Mouse (Mus musculus): ENCODE data around the gene Fxyd6.

The Fxyd6 gene

DNA sequence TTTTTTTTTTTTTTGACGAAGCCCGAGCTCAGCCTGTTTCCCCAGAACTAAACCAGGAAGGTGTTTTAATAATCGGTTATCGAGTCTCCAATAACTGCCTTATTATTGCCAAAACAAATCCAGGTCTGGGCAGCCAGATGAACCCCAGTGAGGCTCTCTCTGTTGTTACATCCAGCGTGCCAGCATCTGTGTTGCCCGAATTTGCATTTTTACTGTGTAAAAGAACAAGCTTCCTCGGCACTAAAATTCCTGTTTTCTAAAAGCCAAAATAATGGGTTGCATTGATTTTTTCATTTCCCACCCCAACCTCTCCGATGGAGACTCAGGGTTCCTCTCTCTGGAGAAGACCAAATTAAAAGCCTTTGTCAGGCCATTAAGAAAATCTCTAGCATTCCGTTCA is 63.1 kb downstream of the Fxyd6 start:
- H3K27me3 ChIP-seq (ENCODE audit: control insufficient read depth, insufficient read depth, low read length, poor library complexity, severe bottlenecking), result no peaks in the 10 kb centered on the region
- no peak for DNase-seq (ENCODE audit: low read depth, low spot score)
- H3K36me3 ChIP-seq (ENCODE audit: control insufficient read depth, insufficient read depth, low read length, poor library complexity, severe bottlenecking), result no peaks in the 10 kb centered on the region

GRCm38 (mm10) chr9:45434171-45434570 is 64.2 kb downstream of the Fxyd6 start:
- Histone ChIP-seq H3K36me3 (ENCODE audit: control insufficient read depth, insufficient read depth, low read length, poor library complexity, severe bottlenecking) (no peaks in the 10 kb centered on the region), H3K27me3 (ENCODE audit: control insufficient read depth, insufficient read depth, low read length, poor library complexity, severe bottlenecking) (no peaks in the 10 kb centered on the region)
- no peak for DNase-seq (ENCODE audit: low read depth, low spot score)

DNA sequence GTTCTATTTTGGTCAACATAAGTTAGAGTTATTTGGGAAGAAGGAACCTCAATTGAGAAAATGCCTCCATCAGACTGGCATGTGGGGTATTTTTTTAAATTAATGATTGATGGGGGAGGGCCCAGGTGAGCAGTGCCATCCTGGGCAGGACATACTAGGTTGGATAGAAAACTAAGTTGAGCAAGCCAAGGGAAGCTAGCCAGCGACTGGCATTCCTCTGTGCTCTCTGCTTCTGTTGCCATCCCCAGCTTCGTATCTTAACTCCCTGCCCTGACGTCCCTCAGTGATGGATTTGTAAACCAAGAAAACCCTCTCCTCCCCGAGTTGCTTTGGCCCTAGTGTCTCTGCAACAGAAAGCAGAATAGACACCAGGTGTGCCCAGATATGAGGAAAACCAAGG is 69.0 kb downstream of the Fxyd6 start:
- Histone ChIP-seq H3K36me3 (ENCODE audit: control insufficient read depth, insufficient read depth, low read length, poor library complexity, severe bottlenecking) (no peaks in the 10 kb centered on the region), H3K27me3 (ENCODE audit: control insufficient read depth, insufficient read depth, low read length, poor library complexity, severe bottlenecking) (no peaks in the 10 kb centered on the region)
- DNase-seq (ENCODE audit: low read depth, low spot score), result no peak

GRCm38 (mm10) chr9:45440083-45440784 is 70.2 kb downstream of the Fxyd6 start:
- Histone ChIP-seq H3K27me3 (ENCODE audit: control insufficient read depth, insufficient read depth, low read length, poor library complexity, severe bottlenecking) (no peaks in the 10 kb centered on the region), H3K36me3 (ENCODE audit: control insufficient read depth, insufficient read depth, low read length, poor library complexity, severe bottlenecking) (no peaks in the 10 kb centered on the region)
- DNase-seq (ENCODE audit: low read depth, low spot score), result no peak

- Histone ChIP-seq H3K27me3 (ENCODE audit: control insufficient read depth, insufficient read depth, low read length, poor library complexity, severe bottlenecking) (no peaks in the 10 kb centered on the region), H3K36me3 (ENCODE audit: control insufficient read depth, insufficient read depth, low read length, poor library complexity, severe bottlenecking) (no peaks in the 10 kb centered on the region)
- no peak for DNase-seq (ENCODE audit: low read depth, low spot score)
Observed at GRCm38 (mm10) chr9:45444251-45444798, 74.3 kb downstream of the Fxyd6 start.

Measured in splenic B cell, adult 2 months (primary cell).